Mouse (Mus musculus): ENCODE results near the gene Osbpl9.

Osbpl9 gene

DNA sequence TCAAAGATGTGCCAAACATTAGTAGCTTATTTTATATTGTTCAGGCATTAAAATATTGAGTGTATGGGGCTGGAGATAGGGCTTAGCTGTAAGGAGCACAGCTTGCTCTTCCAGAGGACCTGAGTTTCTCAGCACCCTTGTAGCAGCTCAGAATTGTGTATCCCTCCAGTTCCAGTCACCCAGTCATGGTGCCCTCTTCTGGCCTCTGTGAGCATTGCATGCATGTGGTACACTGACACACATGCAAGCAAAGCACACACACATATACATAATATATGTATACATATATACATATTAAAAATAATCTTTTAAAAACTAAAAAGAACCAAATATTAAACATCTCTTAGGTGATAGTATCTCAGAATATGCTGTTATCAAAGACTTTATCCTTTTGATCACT lies 165.7 kb downstream of the Osbpl9 start:
- peak; percentile 79 for DNase-seq (ENCODE audit: low spot score)

GRCm38 (mm10) chr4:109030266-109030665 lies 171.8 kb downstream of the Osbpl9 start:
- DNase-seq (ENCODE audit: low spot score), result no peak

DNA sequence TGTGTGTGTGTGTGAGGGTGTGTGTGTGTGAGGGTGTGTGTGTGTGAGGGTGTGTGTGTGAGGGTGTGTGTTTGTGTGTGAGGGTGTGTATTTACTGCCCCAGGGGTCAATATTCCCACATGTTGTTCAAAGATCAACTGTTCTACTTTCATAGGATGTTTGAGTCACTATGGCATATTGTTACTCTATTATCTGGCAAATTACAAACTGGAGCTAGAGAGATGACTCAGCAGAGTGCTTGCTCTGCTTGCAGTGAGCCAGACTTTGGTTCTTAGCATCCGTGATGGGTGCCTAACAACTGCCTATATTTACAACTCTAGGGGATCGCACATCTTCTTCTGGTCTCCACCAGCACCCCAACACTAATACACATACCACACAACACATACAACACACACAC lies 172.2 kb downstream of the Osbpl9 start:
- DNase-seq (ENCODE audit: low spot score), result no peak

GRCm38 (mm10) chr4:109026543-109026942 lies 175.5 kb downstream of the Osbpl9 start:
- no peak for DNase-seq (ENCODE audit: low spot score)

- DNase-seq (ENCODE audit: low spot score), result no peak
These were observed 177.0 kb downstream of the Osbpl9 start for GRCm38 (mm10) chr4:109025061-109025460.

DNA sequence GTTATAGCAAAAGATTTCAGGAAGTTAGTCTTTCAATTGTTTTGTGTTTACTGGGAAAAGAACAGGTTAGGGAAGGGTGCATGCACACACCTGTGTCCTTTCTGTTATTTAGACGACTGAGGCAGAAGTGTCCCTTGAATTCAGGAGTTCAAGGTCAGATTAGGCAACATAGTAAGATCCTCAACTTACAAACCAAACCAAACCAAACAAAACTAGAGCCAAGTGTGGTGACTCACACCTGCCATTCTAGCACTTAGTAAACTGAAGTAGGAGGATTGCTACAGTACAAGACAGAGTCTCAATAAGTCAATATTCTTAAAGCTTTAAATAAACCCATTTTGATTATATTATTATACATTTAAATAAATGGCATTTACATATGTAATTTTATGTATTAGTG lies 180.1 kb downstream of the Osbpl9 start:
- no peak for DNase-seq (ENCODE audit: low spot score)

DNA sequence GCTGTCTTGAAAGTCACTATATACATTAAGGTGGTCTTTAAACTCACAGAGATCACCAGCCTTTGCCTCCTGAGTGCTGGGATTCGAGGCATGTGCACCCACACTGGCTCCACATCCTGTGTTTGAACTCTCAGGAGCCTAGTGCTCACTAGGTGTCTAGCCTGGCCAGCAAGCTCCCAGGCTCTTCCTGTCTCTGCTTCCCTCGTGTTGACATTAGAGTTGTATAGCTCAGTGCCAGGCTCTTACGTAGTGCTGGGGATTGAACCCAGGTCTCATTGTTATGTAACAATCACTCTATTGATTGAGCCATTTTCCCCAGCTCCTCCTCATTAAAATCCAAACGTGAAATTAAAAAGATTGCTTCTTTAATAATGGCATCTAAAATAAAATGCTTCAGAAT lies 182.8 kb downstream of the Osbpl9 start:
- DNase-seq (ENCODE audit: low spot score), result no peak

GRCm38 (mm10) chr4:109017441-109017840 lies 184.6 kb downstream of the Osbpl9 start:
- DNase-seq (ENCODE audit: low spot score), result no peak

DNA sequence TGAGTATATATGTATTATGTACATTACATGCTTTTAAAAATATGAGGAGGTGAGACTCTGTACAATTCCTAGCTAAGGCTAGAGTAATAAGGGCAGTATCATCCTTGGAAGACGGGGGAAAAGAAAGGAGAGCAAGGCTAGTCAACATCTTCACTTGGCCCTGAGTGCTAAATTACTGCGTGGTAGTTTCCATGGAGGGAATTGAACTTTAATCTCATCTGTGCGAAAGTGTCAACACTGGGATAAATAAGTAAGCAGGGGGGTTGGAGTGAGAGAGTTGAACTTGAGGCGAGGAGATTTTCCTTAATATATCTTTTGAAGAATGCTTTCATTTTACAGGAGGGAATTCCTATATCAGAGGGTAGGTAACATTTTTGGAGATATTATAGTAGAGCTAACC lies 188.0 kb downstream of the Osbpl9 start:
- DNase-seq (ENCODE audit: low spot score), result no peak
